Mouse (Mus musculus) kidney, adult 9 months (tissue): Measurements from ENCODE around the gene Gm6592.
"Not testable (repeated sequence)": the region's sequence is repeated elsewhere in the genome, so short reads cannot be mapped to it uniquely, and the experiment has no call there.

Experiments used
- DNase-seq: peaks from one replicate; pipeline ENCODE4 v3.0.0; 2022

The Gm6592 gene

DNA sequence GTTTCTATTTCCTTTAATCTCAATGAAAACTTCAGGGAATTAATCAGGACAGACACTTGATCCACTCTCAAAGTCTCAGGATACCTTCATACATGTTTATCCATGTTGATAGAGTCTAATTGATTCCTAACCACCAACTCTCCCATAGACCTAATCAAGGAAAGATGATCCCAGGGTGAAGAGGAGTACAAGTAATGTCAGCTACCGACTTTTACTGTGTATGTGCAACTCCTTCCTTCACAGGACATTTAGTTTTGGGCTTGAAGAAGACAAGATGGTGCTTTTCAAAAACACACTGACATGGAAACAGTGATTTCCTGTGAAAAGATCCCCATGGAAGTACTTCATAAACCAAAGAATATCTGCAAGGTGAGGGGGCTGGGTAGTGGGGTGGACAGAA is at the start of gene Gm6592:
Gm6592 (plus strand) TSS at position 301 of the 400 bp plus-strand sequence.
- DNase-seq: no peak

DNA sequence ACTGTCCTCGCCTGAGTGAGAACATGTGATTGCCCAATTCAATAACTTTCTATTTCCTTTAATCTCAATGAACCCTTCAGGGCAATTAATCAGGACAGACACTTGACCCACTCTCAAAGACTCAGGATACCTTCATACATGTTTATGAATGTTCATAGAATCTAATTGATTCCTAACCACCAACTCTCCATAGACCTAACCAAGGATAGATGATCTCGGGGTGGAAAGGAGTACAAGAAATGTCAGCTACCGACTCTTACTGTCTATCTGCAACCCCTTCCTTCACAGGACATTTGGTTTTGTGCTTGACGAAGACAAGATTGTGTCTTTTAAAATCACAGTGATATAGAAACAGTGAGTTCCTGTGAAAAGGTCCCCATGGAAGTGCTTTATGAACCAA is 40.4 kb upstream of the Gm6592 start, which contains the start of gene Ssxb5:
Ssxb5 (plus strand) TSS at position 301 of the 400 bp plus-strand sequence.
- not testable (repeated sequence) for DNase-seq

GRCm38 (mm10) chrX:8832043-8832442 is 11.8 kb upstream of the Gm6592 start:
- DNase-seq: peak; percentile 53

DNA sequence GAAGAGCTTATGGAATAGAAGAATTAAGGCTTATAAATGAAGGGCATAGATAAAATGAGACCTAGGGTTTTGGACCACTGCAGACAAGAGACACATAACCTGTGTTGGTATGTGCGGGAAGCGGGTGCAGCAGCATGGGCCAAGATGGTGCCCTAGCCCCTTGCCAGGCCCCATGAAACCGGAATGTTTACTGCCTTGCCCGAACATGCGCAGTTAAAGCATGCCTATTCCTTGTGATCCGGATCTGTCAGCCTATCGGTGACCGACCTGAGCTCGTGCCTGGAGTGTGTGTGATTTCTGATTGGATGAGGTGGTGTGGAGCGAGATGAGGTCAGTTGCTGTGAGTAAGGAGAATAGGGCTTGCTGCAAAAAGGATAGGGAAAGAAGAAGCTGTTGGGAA is 8.7 kb downstream of the Gm6592 start:
- no peak for DNase-seq

- peak; percentile 82 for DNase-seq
These were observed 20.5 kb downstream of the Gm6592 start for GRCm38 (mm10) chrX:8864331-8864730.

GRCm38 (mm10) chrX:8873953-8874352 is 30.2 kb downstream of the Gm6592 start, which contains the start of gene Gm5751:
Gm5751 (plus strand) TSS chrX:8874253.
- not testable (repeated sequence) for DNase-seq

- DNase-seq: no peak
These were observed 40.5 kb downstream of the Gm6592 start for GRCm38 (mm10) chrX:8884336-8884735.

GRCm38 (mm10) chrX:8891975-8892342 is 48.2 kb downstream of the Gm6592 start:
- DNase-seq: peak; percentile 1

DNA sequence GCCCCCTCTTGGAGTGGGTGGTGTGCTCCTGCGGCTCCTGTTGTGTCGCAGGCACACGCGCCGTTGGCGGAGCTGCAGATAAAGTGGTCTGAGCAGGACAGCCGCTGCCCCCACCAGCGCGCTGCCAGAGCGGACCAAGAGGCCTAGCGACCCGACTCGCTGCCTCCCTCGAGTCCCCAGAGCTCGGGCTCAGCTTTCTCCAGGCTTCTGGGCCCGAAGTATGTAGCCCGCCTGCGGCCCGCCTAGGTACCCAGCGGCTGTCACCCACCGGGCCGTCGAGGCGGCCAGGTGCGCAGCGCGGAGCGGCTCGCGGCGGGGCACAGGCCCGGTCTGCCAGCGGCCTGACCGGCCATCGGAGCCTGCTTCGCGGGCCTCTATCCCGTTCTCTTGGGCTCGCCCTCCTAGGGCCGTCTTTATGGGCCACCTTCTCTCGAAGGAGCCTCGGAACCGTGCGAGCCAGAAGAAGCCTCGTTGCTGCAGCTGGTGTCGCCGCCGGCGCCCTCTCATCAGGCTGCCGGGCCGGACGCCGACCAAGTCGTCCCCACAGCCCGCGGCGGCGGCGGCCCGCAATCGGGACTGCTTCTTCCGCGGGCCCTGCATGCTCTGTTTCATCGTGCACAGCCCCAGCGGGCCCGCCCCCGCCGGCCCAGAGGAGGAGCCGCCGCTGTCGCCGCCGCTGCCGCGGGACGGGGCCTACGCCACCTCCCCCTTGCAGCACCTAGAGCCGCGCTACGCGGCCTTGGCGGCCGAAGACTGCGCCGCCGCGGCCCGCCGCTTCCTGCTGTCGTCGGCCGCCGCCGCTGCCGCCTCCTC is 48.8 kb downstream of the Gm6592 start, which contains the start of gene B630019K06Rik:
B630019K06Rik (plus strand) TSS at position 40 of the 813 bp plus-strand sequence.
- peak; percentile 69 for DNase-seq

- DNase-seq: no peak
These were observed 49.4 kb downstream of the Gm6592 start for GRCm38 (mm10) chrX:8893182-8893651.
